Mouse (Mus musculus): ENCODE measurements around the gene Ism2. TPM values are rescaled to one million over a fixed set of nuclear protein-coding genes. Genes with fewer than 3 reads are reported as not detected.

Gene Ism2
- polyA plus RNA-seq, 1 experiment, result 0.21 TPM

GRCm38 (mm10) chr12:87299037-87299656 is 358 bp downstream of the Ism2 start:
- TF ChIP-seq CTCF (IDR thresholded peaks at IDR 0.05; ENCODE audit: borderline replicate concordance, insufficient read depth, low read length) (no peak), POLR2A (IDR thresholded peaks at IDR 0.05; ENCODE audit: low read depth, low read length) (no peak)
- Histone ChIP-seq H3K4me3 (ENCODE audit: insufficient read depth, low read length) (peak overlapping the region; percentile 50), H3K4me1 (ENCODE audit: control insufficient read depth, insufficient read depth, low read length) (no peaks in the 10 kb centered on the region), H3K27ac (ENCODE audit: insufficient read depth, low read length) (no peak overlapping the region)

GRCm38 (mm10) chr12:87293934-87294333 is 5.6 kb downstream of the Ism2 start:
- H3K27ac ChIP-seq (ENCODE audit: insufficient read depth, low read length), result no peak overlapping the region
- TF ChIP-seq CTCF (IDR thresholded peaks at IDR 0.05; ENCODE audit: borderline replicate concordance, insufficient read depth, low read length), result no peak
- TF ChIP-seq POLR2A (IDR thresholded peaks at IDR 0.05; ENCODE audit: low read depth, low read length), result no peak
- no peaks in the 10 kb centered on the region for H3K4me1 ChIP-seq (ENCODE audit: control insufficient read depth, insufficient read depth, low read length)
- H3K4me3 ChIP-seq (ENCODE audit: insufficient read depth, low read length), result no peak overlapping the region

GRCm38 (mm10) chr12:87289100-87289499 is 10.4 kb downstream of the Ism2 start:
- Histone ChIP-seq H3K4me3 (ENCODE audit: insufficient read depth, low read length) (no peak overlapping the region), H3K4me1 (ENCODE audit: control insufficient read depth, insufficient read depth, low read length) (no peaks in the 10 kb centered on the region), H3K27ac (ENCODE audit: insufficient read depth, low read length) (no peak overlapping the region)
- TF ChIP-seq CTCF (IDR thresholded peaks at IDR 0.05; ENCODE audit: borderline replicate concordance, insufficient read depth, low read length), result no peak

- TF ChIP-seq POLR2A (IDR thresholded peaks at IDR 0.05; ENCODE audit: low read depth, low read length) (no peak), CTCF (IDR thresholded peaks at IDR 0.05; ENCODE audit: borderline replicate concordance, insufficient read depth, low read length) (no peak)
- no peak overlapping the region for H3K4me3 ChIP-seq (ENCODE audit: insufficient read depth, low read length)
- no peak overlapping the region for H3K27ac ChIP-seq (ENCODE audit: insufficient read depth, low read length)
- H3K4me1 ChIP-seq (ENCODE audit: control insufficient read depth, insufficient read depth, low read length), result no peaks in the 10 kb centered on the region
Observed at GRCm38 (mm10) chr12:87284726-87285125, 14.8 kb downstream of the Ism2 start.

GRCm38 (mm10) chr12:87284268-87284667 is 15.2 kb downstream of the Ism2 start:
- Histone ChIP-seq H3K27ac (ENCODE audit: insufficient read depth, low read length) (no peak overlapping the region), H3K4me3 (ENCODE audit: insufficient read depth, low read length) (no peak overlapping the region), H3K4me1 (ENCODE audit: control insufficient read depth, insufficient read depth, low read length) (no peaks in the 10 kb centered on the region)
- TF ChIP-seq POLR2A (IDR thresholded peaks at IDR 0.05; ENCODE audit: low read depth, low read length) (no peak), CTCF (IDR thresholded peaks at IDR 0.05; ENCODE audit: borderline replicate concordance, insufficient read depth, low read length) (no peak)

GRCm38 (mm10) chr12:87283706-87284105 is 15.8 kb downstream of the Ism2 start:
- Histone ChIP-seq H3K4me1 (ENCODE audit: control insufficient read depth, insufficient read depth, low read length) (no peaks in the 10 kb centered on the region), H3K4me3 (ENCODE audit: insufficient read depth, low read length) (no peak overlapping the region), H3K27ac (ENCODE audit: insufficient read depth, low read length) (no peak overlapping the region)
- TF ChIP-seq POLR2A (IDR thresholded peaks at IDR 0.05; ENCODE audit: low read depth, low read length) (no peak), CTCF (IDR thresholded peaks at IDR 0.05; ENCODE audit: borderline replicate concordance, insufficient read depth, low read length) (no peak)

GRCm38 (mm10) chr12:87282743-87283142 is 16.8 kb downstream of the Ism2 start:
- Histone ChIP-seq H3K4me1 (ENCODE audit: control insufficient read depth, insufficient read depth, low read length) (peaks cover 2% of the 10 kb centered on the region; the same call in 1 of the 2 replicates), H3K27ac (ENCODE audit: insufficient read depth, low read length) (no peak overlapping the region), H3K4me3 (ENCODE audit: insufficient read depth, low read length) (no peak overlapping the region)
- no peak for TF ChIP-seq CTCF (IDR thresholded peaks at IDR 0.05; ENCODE audit: borderline replicate concordance, insufficient read depth, low read length)
- no peak for TF ChIP-seq POLR2A (IDR thresholded peaks at IDR 0.05; ENCODE audit: low read depth, low read length)

GRCm38 (mm10) chr12:87281766-87282165 is 17.7 kb downstream of the Ism2 start:
- H3K4me3 ChIP-seq (ENCODE audit: insufficient read depth, low read length), result no peak overlapping the region
- no peak overlapping the region for H3K27ac ChIP-seq (ENCODE audit: insufficient read depth, low read length)
- peaks cover 2% of the 10 kb centered on the region; the same call in 1 of the 2 replicates for H3K4me1 ChIP-seq (ENCODE audit: control insufficient read depth, insufficient read depth, low read length)
- no peak for TF ChIP-seq CTCF (IDR thresholded peaks at IDR 0.05; ENCODE audit: borderline replicate concordance, insufficient read depth, low read length)
- no peak for TF ChIP-seq POLR2A (IDR thresholded peaks at IDR 0.05; ENCODE audit: low read depth, low read length)

- Histone ChIP-seq H3K4me3 (ENCODE audit: insufficient read depth, low read length) (no peak overlapping the region), H3K27ac (ENCODE audit: insufficient read depth, low read length) (no peak overlapping the region), H3K4me1 (ENCODE audit: control insufficient read depth, insufficient read depth, low read length) (peaks cover 2% of the 10 kb centered on the region; the same call in 1 of the 2 replicates)
- no peak for TF ChIP-seq CTCF (IDR thresholded peaks at IDR 0.05; ENCODE audit: borderline replicate concordance, insufficient read depth, low read length)
- TF ChIP-seq POLR2A (IDR thresholded peaks at IDR 0.05; ENCODE audit: low read depth, low read length), result no peak
Observed at GRCm38 (mm10) chr12:87279879-87280278, 19.6 kb downstream of the Ism2 start.

- H3K27ac ChIP-seq (ENCODE audit: insufficient read depth, low read length), result no peak overlapping the region
- TF ChIP-seq POLR2A (IDR thresholded peaks at IDR 0.05; ENCODE audit: low read depth, low read length), result no peak
- peaks cover 2% of the 10 kb centered on the region; the same call in 1 of the 2 replicates for H3K4me1 ChIP-seq (ENCODE audit: control insufficient read depth, insufficient read depth, low read length)
- no peak overlapping the region for H3K4me3 ChIP-seq (ENCODE audit: insufficient read depth, low read length)
Observed at GRCm38 (mm10) chr12:87279350-87279749, 20.2 kb downstream of the Ism2 start.
